Mouse (Mus musculus): ENCODE measurements around the gene Optn. TPM values are rescaled to one million over a fixed set of nuclear protein-coding genes. Genes with fewer than 3 reads are reported as not detected.

Gene Optn
- polyA plus RNA-seq, 1 experiment from 2014 or later: 4.3 TPM

- Histone ChIP-seq H3K27ac (ENCODE audit: low read depth, low read length) (no peak overlapping the region), H3K36me3 (ENCODE audit: control insufficient read depth, insufficient read depth, low read length) (no peaks in the 10 kb centered on the region), H3K4me1 (ENCODE audit: control insufficient read depth, insufficient read depth, low read length) (no peaks in the 10 kb centered on the region), H3K4me2 (no peak overlapping the region), H3K27me3 (ENCODE audit: control insufficient read depth, insufficient read depth, low read length) (no peaks in the 10 kb centered on the region), H3K9me3 (ENCODE audit: control insufficient read depth, low read length) (no peaks in the 10 kb centered on the region), H3K4me3 (ENCODE audit: low read depth, low read length) (no peak overlapping the region), H3K9ac (ENCODE audit: low read length) (no peak overlapping the region)
- DNase-seq (ENCODE audit: low spot score, missing footprints) (peak; percentile 86), ATAC-seq (ENCODE audit: low FRiP score) (no peak)
- WGBS: 57% methylated on average over 13 of the region's 13 CpGs
Measured at GRCm38 (mm10) chr2:5045269-5045965, 18.4 kb downstream of the Optn start.

- ATAC-seq (ENCODE audit: low FRiP score): no peak
- WGBS: 63% methylated on average over 3 of the region's 3 CpGs
- no peaks in the 10 kb centered on the region for H3K27me3 ChIP-seq (ENCODE audit: control insufficient read depth, insufficient read depth, low read length)
- H3K36me3 ChIP-seq (ENCODE audit: control insufficient read depth, insufficient read depth, low read length): no peaks in the 10 kb centered on the region
- no peak overlapping the region for H3K27ac ChIP-seq (ENCODE audit: low read depth, low read length)
- DNase-seq (ENCODE audit: low spot score, missing footprints): peak; percentile 65
- no peak overlapping the region for H3K4me2 ChIP-seq
- H3K9me3 ChIP-seq (ENCODE audit: control insufficient read depth, low read length): no peaks in the 10 kb centered on the region
- H3K4me3 ChIP-seq (ENCODE audit: low read depth, low read length): no peak overlapping the region
- no peaks in the 10 kb centered on the region for H3K4me1 ChIP-seq (ENCODE audit: control insufficient read depth, insufficient read depth, low read length)
- H3K9ac ChIP-seq (ENCODE audit: low read length): no peak overlapping the region
Measured at GRCm38 (mm10) chr2:5044321-5044720, 19.5 kb downstream of the Optn start.

- ATAC-seq (ENCODE audit: low FRiP score) (no peak), DNase-seq (ENCODE audit: low spot score, missing footprints) (no peak)
- H3K4me3 ChIP-seq (ENCODE audit: low read depth, low read length): no peak overlapping the region
- H3K9ac ChIP-seq (ENCODE audit: low read length): no peak overlapping the region
- WGBS: 97% methylated on average over 2 of the region's 2 CpGs
- H3K9me3 ChIP-seq (ENCODE audit: control insufficient read depth, low read length): no peaks in the 10 kb centered on the region
- H3K36me3 ChIP-seq (ENCODE audit: control insufficient read depth, insufficient read depth, low read length): no peaks in the 10 kb centered on the region
- no peak overlapping the region for H3K27ac ChIP-seq (ENCODE audit: low read depth, low read length)
- no peak overlapping the region for H3K4me2 ChIP-seq
- no peaks in the 10 kb centered on the region for H3K27me3 ChIP-seq (ENCODE audit: control insufficient read depth, insufficient read depth, low read length)
- no peaks in the 10 kb centered on the region for H3K4me1 ChIP-seq (ENCODE audit: control insufficient read depth, insufficient read depth, low read length)
Measured at GRCm38 (mm10) chr2:5043476-5043761, 20.4 kb downstream of the Optn start.

- ATAC-seq (ENCODE audit: low FRiP score): no peak
- Histone ChIP-seq H3K9ac (ENCODE audit: low read length) (no peak overlapping the region), H3K4me2 (no peak overlapping the region), H3K36me3 (ENCODE audit: control insufficient read depth, insufficient read depth, low read length) (no peaks in the 10 kb centered on the region), H3K27ac (ENCODE audit: low read depth, low read length) (no peak overlapping the region), H3K9me3 (ENCODE audit: control insufficient read depth, low read length) (no peaks in the 10 kb centered on the region), H3K4me3 (ENCODE audit: low read depth, low read length) (no peak overlapping the region), H3K4me1 (ENCODE audit: control insufficient read depth, insufficient read depth, low read length) (no peaks in the 10 kb centered on the region), H3K27me3 (ENCODE audit: control insufficient read depth, insufficient read depth, low read length) (no peaks in the 10 kb centered on the region)
- WGBS: 81% methylated on average over 11 of the region's 11 CpGs
- peak; percentile 37 for DNase-seq (ENCODE audit: low spot score, missing footprints)
Measured at GRCm38 (mm10) chr2:5042616-5043475, 21.0 kb downstream of the Optn start.

- Histone ChIP-seq H3K4me2 (no peak overlapping the region), H3K27ac (ENCODE audit: low read depth, low read length) (no peak overlapping the region), H3K27me3 (ENCODE audit: control insufficient read depth, insufficient read depth, low read length) (no peaks in the 10 kb centered on the region), H3K4me1 (ENCODE audit: control insufficient read depth, insufficient read depth, low read length) (no peaks in the 10 kb centered on the region), H3K9me3 (ENCODE audit: control insufficient read depth, low read length) (no peaks in the 10 kb centered on the region), H3K4me3 (ENCODE audit: low read depth, low read length) (no peak overlapping the region), H3K9ac (ENCODE audit: low read length) (no peak overlapping the region), H3K36me3 (ENCODE audit: control insufficient read depth, insufficient read depth, low read length) (no peaks in the 10 kb centered on the region)
- WGBS: 91% methylated on average over 5 of the region's 5 CpGs
- DNase-seq (ENCODE audit: low spot score, missing footprints): peak; percentile 79
- ATAC-seq (ENCODE audit: low FRiP score): no peak
Measured at GRCm38 (mm10) chr2:5041854-5042253, 22.0 kb downstream of the Optn start.

- H3K27me3 ChIP-seq (ENCODE audit: control insufficient read depth, insufficient read depth, low read length): no peaks in the 10 kb centered on the region
- no peaks in the 10 kb centered on the region for H3K9me3 ChIP-seq (ENCODE audit: control insufficient read depth, low read length)
- no peak for ATAC-seq (ENCODE audit: low FRiP score)
- no peak overlapping the region for H3K4me3 ChIP-seq (ENCODE audit: low read depth, low read length)
- no peak overlapping the region for H3K9ac ChIP-seq (ENCODE audit: low read length)
- peak; percentile 75 for DNase-seq (ENCODE audit: low spot score, missing footprints)
- H3K4me2 ChIP-seq: no peak overlapping the region
- no peaks in the 10 kb centered on the region for H3K36me3 ChIP-seq (ENCODE audit: control insufficient read depth, insufficient read depth, low read length)
- no peaks in the 10 kb centered on the region for H3K4me1 ChIP-seq (ENCODE audit: control insufficient read depth, insufficient read depth, low read length)
- 91% methylated on average over 12 of the region's 12 CpGs for WGBS
- H3K27ac ChIP-seq (ENCODE audit: low read depth, low read length): no peak overlapping the region
Measured at GRCm38 (mm10) chr2:5040281-5041161, 23.3 kb downstream of the Optn start.

- DNase-seq (ENCODE audit: low spot score, missing footprints) (peak; percentile 70), ATAC-seq (ENCODE audit: low FRiP score) (no peak)
- H3K9ac ChIP-seq (ENCODE audit: low read length): no peak overlapping the region
- no peak overlapping the region for H3K27ac ChIP-seq (ENCODE audit: low read depth, low read length)
- no peaks in the 10 kb centered on the region for H3K4me1 ChIP-seq (ENCODE audit: control insufficient read depth, insufficient read depth, low read length)
- H3K27me3 ChIP-seq (ENCODE audit: control insufficient read depth, insufficient read depth, low read length): no peaks in the 10 kb centered on the region
- 89% methylated on average over 13 of the region's 13 CpGs for WGBS
- no peak overlapping the region for H3K4me3 ChIP-seq (ENCODE audit: low read depth, low read length)
- H3K4me2 ChIP-seq: no peak overlapping the region
- H3K36me3 ChIP-seq (ENCODE audit: control insufficient read depth, insufficient read depth, low read length): no peaks in the 10 kb centered on the region
- H3K9me3 ChIP-seq (ENCODE audit: control insufficient read depth, low read length): no peaks in the 10 kb centered on the region
Measured at GRCm38 (mm10) chr2:5039350-5040170, 24.3 kb downstream of the Optn start.

- DNase-seq (ENCODE audit: low spot score, missing footprints) (peak; percentile 75), ATAC-seq (ENCODE audit: low FRiP score) (no peak)
- Histone ChIP-seq H3K9ac (ENCODE audit: low read length) (no peak overlapping the region), H3K4me1 (ENCODE audit: control insufficient read depth, insufficient read depth, low read length) (no peaks in the 10 kb centered on the region), H3K27me3 (ENCODE audit: control insufficient read depth, insufficient read depth, low read length) (no peaks in the 10 kb centered on the region), H3K9me3 (ENCODE audit: control insufficient read depth, low read length) (no peaks in the 10 kb centered on the region), H3K4me3 (ENCODE audit: low read depth, low read length) (no peak overlapping the region), H3K4me2 (no peak overlapping the region), H3K27ac (ENCODE audit: low read depth, low read length) (no peak overlapping the region), H3K36me3 (ENCODE audit: control insufficient read depth, insufficient read depth, low read length) (no peaks in the 10 kb centered on the region)
- WGBS: 79% methylated on average over 5 of the region's 5 CpGs
Measured at GRCm38 (mm10) chr2:5038320-5038719, 25.5 kb downstream of the Optn start.
